ENCODE assay signal across 14 mouse cellular contexts in the genomic region with DNA sequence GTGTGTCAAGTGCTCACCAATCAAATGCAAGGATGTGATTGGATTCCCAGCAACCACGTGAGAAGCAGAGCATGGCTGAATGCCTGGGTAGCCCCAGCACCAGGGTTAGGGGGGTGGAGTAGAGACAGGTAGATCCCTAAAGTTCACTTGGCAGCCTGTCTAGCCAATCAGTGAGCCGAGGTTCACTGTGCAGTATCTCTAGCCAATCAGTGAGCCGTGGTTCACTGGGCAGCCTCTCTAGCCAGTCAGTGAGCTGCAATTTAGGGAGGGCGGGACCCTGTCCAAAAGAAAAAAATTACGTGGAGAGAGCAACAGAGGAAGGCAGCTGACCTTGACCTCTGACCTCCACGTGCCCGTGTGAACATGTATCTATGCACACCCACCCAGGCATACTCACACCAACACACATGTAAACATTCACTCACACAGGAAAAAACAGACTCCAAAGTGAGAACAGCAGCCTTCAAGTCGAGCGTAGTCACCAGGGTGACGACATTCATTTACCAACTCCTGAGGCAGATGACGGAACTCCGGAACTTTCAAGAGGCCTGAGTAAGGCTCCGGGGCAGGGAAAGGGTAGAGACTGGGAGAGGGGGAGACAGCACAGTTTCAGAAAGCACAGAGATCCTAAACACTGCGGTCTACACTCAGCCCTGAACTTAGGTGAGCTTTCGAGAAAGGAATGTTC. TPM values are rescaled to one million over a fixed set of nuclear protein-coding genes. Genes with fewer than 3 reads are reported as not detected.
DNase-seq lines count a peak whose midpoint lies in the region; ATAC-seq and TF ChIP-seq lines count a peak whose summit lies in the region.
"Had no signal": no experiment of that assay in that cellular context is flagged by ENCODE, and none has a peak within 500 bp of the region (broad histone marks: within the 10 kb centered on the region; RNA-seq: fewer than 3 reads in every experiment).

No protein-coding gene starts in this region.

- H3K9ac ChIP-seq in intestine, embryonic 15.5 days, result no peak overlapping the region
- H3K9ac ChIP-seq in intestine, postnatal 0 days (ENCODE audit: low read depth, low read length), result no peak overlapping the region
- no peak overlapping the region for H3K9ac ChIP-seq in kidney, postnatal 0 days (ENCODE audit: low read depth, low read length)
- H3K9ac ChIP-seq: forebrain, embryonic 15.5 days; liver, embryonic 13.5 days; neural tube, embryonic 15.5 days had no signal

- no peaks in the 10 kb centered on the region for H3K9me3 ChIP-seq in intestine, embryonic 15.5 days
- no peaks in the 10 kb centered on the region for H3K9me3 ChIP-seq in intestine, postnatal 0 days (ENCODE audit: control insufficient read depth)
- no peaks in the 10 kb centered on the region for H3K9me3 ChIP-seq in kidney, postnatal 0 days (replicated peaks; ENCODE audit: low read length)
- H3K9me3 ChIP-seq: forebrain, embryonic 15.5 days; liver, embryonic 13.5 days; neural tube, embryonic 15.5 days had no signal

- ATAC-seq in intestine, embryonic 15.5 days, result peak; percentile 13; the same call in 1 of the 2 replicates
- ATAC-seq in intestine, postnatal 0 days, result no peak
- ATAC-seq in kidney, postnatal 0 days (replicated peaks; ENCODE audit: low FRiP score, low read depth), result peak; percentile 67; the same call in 1 of the 2 replicates
- ATAC-seq: forebrain, embryonic 15.5 days had no signal

- H3K27ac ChIP-seq in intestine, embryonic 15.5 days, result no peak overlapping the region
- no peak overlapping the region for H3K27ac ChIP-seq in intestine, postnatal 0 days (ENCODE audit: low read depth, low read length)
- H3K27ac ChIP-seq in kidney, postnatal 0 days, result peak overlapping the region; percentile 70
- H3K27ac ChIP-seq: forebrain, embryonic 15.5 days; gastrocnemius, adult 2 months; liver, embryonic 13.5 days; neural tube, embryonic 15.5 days had no signal

- no peak overlapping the region for H3K4me2 ChIP-seq in intestine, embryonic 15.5 days (replicated peaks)
- H3K4me2 ChIP-seq in intestine, postnatal 0 days (replicated peaks; ENCODE audit: low read depth), result no peak overlapping the region
- H3K4me2 ChIP-seq in kidney, postnatal 0 days (ENCODE audit: low read length), result no peak overlapping the region; the same call in 1 of the 2 replicates
- H3K4me2 ChIP-seq: forebrain, embryonic 15.5 days; liver, embryonic 13.5 days; neural tube, embryonic 15.5 days had no signal

- H3K4me3 ChIP-seq in intestine, embryonic 15.5 days (replicated peaks), result no peak overlapping the region
- H3K4me3 ChIP-seq in intestine, postnatal 0 days (ENCODE audit: low read depth, low read length), result no peak overlapping the region
- H3K4me3 ChIP-seq in kidney, postnatal 0 days (replicated peaks; ENCODE audit: low read depth, low read length), result no peak overlapping the region
- H3K4me3 ChIP-seq: forebrain, embryonic 15.5 days; gastrocnemius, adult 2 months; liver, embryonic 13.5 days; neural tube, embryonic 15.5 days had no signal

- H3K4me1 ChIP-seq in intestine, embryonic 15.5 days (replicated peaks), result peaks cover 13% of the 10 kb centered on the region; the same call in 1 of the 2 replicates
- no peaks in the 10 kb centered on the region for H3K4me1 ChIP-seq in intestine, postnatal 0 days (replicated peaks; ENCODE audit: control insufficient read depth, insufficient read depth, low read length)
- peaks cover 28% of the 10 kb centered on the region for H3K4me1 ChIP-seq in kidney, postnatal 0 days (replicated peaks; ENCODE audit: insufficient read depth, low read length)
- H3K4me1 ChIP-seq: forebrain, embryonic 15.5 days; neural tube, embryonic 15.5 days had no signal

- H3K27me3 ChIP-seq in intestine, embryonic 15.5 days (replicated peaks), result no peaks in the 10 kb centered on the region
- no peaks in the 10 kb centered on the region for H3K27me3 ChIP-seq in intestine, postnatal 0 days (replicated peaks; ENCODE audit: control insufficient read depth, insufficient read depth, low read length)
- H3K27me3 ChIP-seq in kidney, postnatal 0 days (ENCODE audit: insufficient read depth, low read length), result no peaks in the 10 kb centered on the region
- H3K27me3 ChIP-seq: forebrain, embryonic 15.5 days; liver, embryonic 13.5 days; neural tube, embryonic 15.5 days had no signal

- no peak for TF ChIP-seq CTCF in intestine, postnatal 0 days (IDR thresholded peaks at IDR 0.05; ENCODE audit: low read depth)
- TF ChIP-seq CTCF in kidney, postnatal 0 days (IDR thresholded peaks at IDR 0.05; ENCODE audit: low read depth), result no peak

- peak; percentile 40 for DNase-seq in adrenal gland, postnatal 14 days
- DNase-seq in adrenal gland, postnatal 4 days (ENCODE audit: low spot score in 2 of 2), result no peak
- DNase-seq in ZHBTc4 (ENCODE audit: low read depth, low spot score), result peak; percentile 85
- DNase-seq in kidney, postnatal 0 days (ENCODE audit: low spot score), result peak; percentile 59
- no peak for DNase-seq in left cerebral cortex, adult 9 months (ENCODE audit: low spot score in 2 of 2)
- DNase-seq in spleen, postnatal 36 days (ENCODE audit: low spot score in 2 of 2), result no peak
- DNase-seq: cerebellum, postnatal 36 days; gastrocnemius, adult 2 months; liver, embryonic 13.5 days; right cerebral cortex, adult 18-20 months had no signal

- WGBS in intestine, embryonic 15.5 days, result 63% methylated on average over 15 of the region's 15 CpGs
- WGBS in intestine, postnatal 0 days, result 65% methylated on average over 15 of the region's 15 CpGs
- WGBS in kidney, postnatal 0 days, result 38% methylated on average over 15 of the region's 15 CpGs

- H3K36me3 ChIP-seq in intestine, embryonic 15.5 days, result no peaks in the 10 kb centered on the region
- peaks cover 6% of the 10 kb centered on the region; the same call in 1 of the 2 replicates for H3K36me3 ChIP-seq in intestine, postnatal 0 days (ENCODE audit: control insufficient read depth, insufficient read depth)
- H3K36me3 ChIP-seq in kidney, postnatal 0 days (ENCODE audit: insufficient read depth, low read length), result peaks cover 5% of the 10 kb centered on the region; the same call in 1 of the 2 replicates
- H3K36me3 ChIP-seq: forebrain, embryonic 15.5 days; liver, embryonic 13.5 days; neural tube, embryonic 15.5 days had no signal

RNA-seq across cellular contexts. Expression of gene Bmp7, which starts 50.2 kb away (rescaled TPM):
- total RNA-seq in adrenal gland, postnatal 14 days (2021), result 15.2 and 15.9 TPM in 2 replicates
- total RNA-seq in adrenal gland, postnatal 4 days (2021), result 10 to 100 TPM in 1 of 2 experiments, 1 to 10 TPM in 1; 9.9 to 14.9 TPM
- 17.4 and 22.4 TPM in 2 replicates for polyA plus RNA-seq in intestine, embryonic 15.5 days (2015; fragmentation: Nextera tagmentation; extraction: Ambion mirVana)
- 37.6 and 41.1 TPM in 2 replicates for polyA plus RNA-seq in intestine, postnatal 0 days (2015; fragmentation: Nextera tagmentation; extraction: Ambion mirVana)
- 33.7 and 35.8 TPM in 2 replicates for polyA plus RNA-seq in kidney, postnatal 0 days (2015; fragmentation: Nextera tagmentation; extraction: Ambion mirVana)

Comparison
In these comparisons a context has a peak if more than half of its experiments do, and no peak if none do; other contexts are left out.
1. DNase-seq: peak in adrenal gland, postnatal 14 days (single experiment), ZHBTc4 (single experiment) and kidney, postnatal 0 days (single experiment); none in adrenal gland, postnatal 4 days (0 of 2), left cerebral cortex, adult 9 months (0 of 2) and spleen, postnatal 36 days (0 of 2).